Mouse (Mus musculus): Measurements from ENCODE around the gene Syt10.

GRCm38 (mm10) chr15:89841364-89842017 is at the start of gene Syt10:
- no peak for TF ChIP-seq CTCF (IDR thresholded peaks at IDR 0.05; ENCODE audit: control insufficient read depth, insufficient read depth, low read length)
- TF ChIP-seq POLR2A (IDR thresholded peaks at IDR 0.05; ENCODE audit: borderline replicate concordance, control insufficient read depth, low read depth, low read length): no peak

Data from bone marrow, adult 2 months (tissue).